Mouse (Mus musculus) midbrain, postnatal 0 days (tissue): ENCODE results near the gene Scarb2. TPM values are rescaled to one million over a fixed set of nuclear protein-coding genes. Genes with fewer than 3 reads are reported as not detected.

ENCODE experiments used
- ATAC-seq: fragments of 200-750 bp; cut with Nextera tagmentation; 2 replicates; pipeline ENCODE4 v1.8.0; 2017; ENCODE audit warnings: moderate number of reproducible peaks, mild to moderate bottlenecking, moderate TSS enrichment, moderate library complexity; ENCODE audit not compliant: low FRiP score
- DNase-seq: peaks from one replicate; pipeline ENCODE4 v3.0.0-alpha.2; 2015; ENCODE audit warnings: low spot score
- H3K27ac ChIP-seq: fragments of 300-500 bp; sonication (generic); 2 replicates; pipeline ENCODE4 v1.5.1; 2014; ENCODE audit warnings: low read depth, mild to moderate bottlenecking, low read length, mixed read lengths
- H3K27me3 ChIP-seq: fragments of 300-500 bp; sonication (generic); 2 replicates; pipeline ENCODE4 v1.6.1; 2014; ENCODE audit warnings: low read length, control low read depth, mixed read lengths; ENCODE audit not compliant: insufficient read depth
- H3K36me3 ChIP-seq: fragments of 300-500 bp; sonication (generic); 2 replicates; pipeline ENCODE4 v1.6.1; 2014; ENCODE audit warnings: low read length, control low read depth, mixed read lengths; ENCODE audit not compliant: insufficient read depth
- H3K4me1 ChIP-seq: fragments of 300-500 bp; sonication (generic); 2 replicates; pipeline ENCODE4 v1.6.1; 2014; ENCODE audit warnings: mild to moderate bottlenecking, control low read depth, antibody characterized with exemption, low read length, mixed read lengths; ENCODE audit not compliant: insufficient read depth
- H3K4me2 ChIP-seq: fragments of 300-500 bp; sonication (generic); 2 replicates; pipeline ENCODE4 v1.6.1; 2014; ENCODE audit warnings: low read depth, mild to moderate bottlenecking, low read length, mixed read lengths; ENCODE audit not compliant: poor library complexity, severe bottlenecking
- H3K4me3 ChIP-seq: fragments of 300-500 bp; sonication (generic); 2 replicates; pipeline ENCODE4 v1.5.1; 2014; ENCODE audit warnings: low read depth, mild to moderate bottlenecking, low read length, moderate library complexity
- H3K9ac ChIP-seq: fragments of 300-500 bp; sonication (generic); replicated peaks from 2 replicates; pipeline ENCODE4 v1.6.1; 2014; ENCODE audit warnings: mild to moderate bottlenecking, low read length, moderate library complexity, mixed read lengths; ENCODE audit not compliant: poor library complexity, severe bottlenecking
- H3K9me3 ChIP-seq: fragments of 300-500 bp; sonication (generic); 2 replicates; pipeline ENCODE4 v1.6.1; 2016; ENCODE audit warnings: low read length, control low read depth
- CTCF ChIP-seq: IDR thresholded peaks from 2 replicates; pipeline ENCODE4 v1.5.1; 2016; ENCODE audit warnings: antibody characterized with exemption, mild to moderate bottlenecking
- WGBS: fragments of 180-500 bp; shearing (Covaris S2); extraction: QIAGEN DNeasy Blood & Tissue Kit; methylation state at CpG from one replicate; pipeline ENCODE4 v1.1.7; 2014; 5-methylcytosine and 5-hydroxymethylcytosine counted together
- polyA plus RNA-seq: library from polyadenylated mRNA; unstranded; fragments of >200 nt; fragmentation: Nextera tagmentation; extraction: Ambion mirVana; gene quantifications from 2 replicates; pipeline ENCODE4 v1.2.1, GENCODE M21; 2015
- total RNA-seq: library from RNA; depleted of rRNA; stranded (reverse); fragments of >200 nt; gene quantifications from 2 replicates; pipeline ENCODE4 v1.2.3, GENCODE M21; 2014

Gene Scarb2
- total and polyA plus RNA-seq, 2 experiments from 2014 or later: 25.3 to 139 TPM

DNA sequence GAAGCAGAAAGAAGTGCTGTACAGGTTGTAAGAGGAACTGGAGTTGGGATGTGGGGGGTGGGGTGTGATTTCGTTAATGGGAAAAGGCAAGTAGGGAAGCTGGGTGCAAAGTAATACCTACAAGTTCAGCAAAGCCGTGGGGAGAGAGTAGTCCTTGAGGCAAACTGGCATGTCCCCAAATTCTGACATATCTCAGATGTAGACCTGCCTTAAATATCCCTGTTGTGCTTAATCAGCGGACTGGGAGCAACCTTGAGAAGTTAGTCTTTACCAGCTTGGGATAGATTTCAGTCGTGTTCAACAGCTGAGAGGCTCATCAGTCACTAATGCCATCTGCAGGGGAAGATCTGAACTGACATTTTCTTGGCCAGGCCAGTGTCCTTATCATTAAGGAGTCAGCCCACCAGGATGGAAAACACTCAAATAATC, 318 bp downstream of the Scarb2 start:
- Histone ChIP-seq H3K4me3 (peak overlapping the region; percentile 93; the same call in 1 of the 2 replicates), H3K4me2 (peak overlapping the region; percentile 76), H3K36me3 (no peaks in the 10 kb centered on the region), H3K27ac (peak overlapping the region; percentile 97), H3K4me1 (peaks cover 13% of the 10 kb centered on the region), H3K9me3 (no peaks in the 10 kb centered on the region), H3K9ac (peak overlapping the region; percentile 97; the same call in 1 of the 2 replicates), H3K27me3 (no peaks in the 10 kb centered on the region)
- 27% methylated on average over 4 of the region's 4 CpGs for WGBS
- TF ChIP-seq CTCF: peak; percentile 70
- ATAC-seq: 0 out of 2 replicates have a peak, but pooled peaks have one; percentile 2
- DNase-seq: peak; percentile 72

DNA sequence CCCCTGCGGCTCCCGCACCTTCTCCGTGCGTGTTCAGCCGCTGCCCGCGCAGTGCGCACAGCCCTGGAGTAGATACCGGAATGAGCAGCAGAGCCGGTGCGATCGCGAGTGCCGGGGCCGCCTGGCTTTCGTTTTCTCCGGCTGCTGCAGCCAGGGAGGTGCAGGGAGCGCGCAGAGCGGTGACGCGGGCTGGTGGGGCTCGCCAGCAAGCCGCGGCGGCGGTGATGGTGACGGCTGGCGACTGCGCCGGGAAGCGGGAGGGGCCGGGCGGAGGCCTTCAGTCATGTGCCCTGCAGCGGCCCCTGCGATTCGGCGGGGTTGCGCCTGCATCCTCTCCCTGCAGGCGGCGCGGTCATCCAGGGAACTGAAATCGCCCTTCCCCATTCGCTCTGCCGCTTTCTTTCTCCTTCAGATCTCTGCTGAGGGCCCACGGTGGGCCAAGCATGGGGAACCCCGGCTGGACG, 1.2 kb downstream of the Scarb2 start:
- Histone ChIP-seq H3K9ac (peak overlapping the region; percentile 97), H3K9me3 (no peaks in the 10 kb centered on the region), H3K4me2 (peak overlapping the region; percentile 76), H3K27ac (peak overlapping the region; percentile 97), H3K27me3 (no peaks in the 10 kb centered on the region), H3K4me3 (peak overlapping the region; percentile 93), H3K36me3 (no peaks in the 10 kb centered on the region), H3K4me1 (peaks cover 13% of the 10 kb centered on the region)
- ATAC-seq: peak; percentile 96
- WGBS: under 1% methylated on average over 48 of the region's 48 CpGs
- DNase-seq: peak; percentile 96
- peak; percentile 79 for TF ChIP-seq CTCF

DNA sequence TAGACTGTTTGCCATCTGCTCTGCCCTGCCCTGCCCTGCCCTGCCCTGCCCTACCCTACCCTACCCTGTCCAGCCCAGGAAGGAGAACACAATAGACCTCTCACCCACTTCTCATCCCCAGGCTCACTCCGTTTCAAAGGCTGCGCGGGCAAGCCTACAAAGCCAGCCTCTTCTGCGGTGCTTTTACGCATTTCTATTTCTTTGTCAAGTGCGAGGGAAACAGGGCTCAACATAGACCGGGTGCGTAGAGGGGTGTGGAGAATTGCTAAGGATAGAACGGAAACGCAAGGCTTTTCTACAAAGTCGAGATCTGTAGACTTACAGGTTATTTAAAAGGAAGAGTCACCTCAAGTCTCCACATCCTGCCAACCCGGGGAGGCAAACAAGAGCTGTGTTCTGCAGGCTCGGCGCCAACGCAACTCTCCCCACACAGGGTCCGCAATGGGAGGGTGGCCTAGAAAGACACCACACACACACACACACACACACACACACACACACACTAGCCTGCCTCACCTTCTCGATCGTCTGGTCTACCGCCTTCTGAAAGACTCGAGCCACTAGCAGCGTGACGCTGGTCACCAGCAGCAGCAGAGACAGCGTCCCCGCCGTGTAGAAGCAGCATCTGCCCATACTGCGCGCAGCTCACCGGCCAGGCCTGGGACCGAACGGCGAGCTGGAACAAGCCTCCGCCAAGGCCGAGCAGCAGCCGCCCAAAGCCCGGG, 1.8 kb downstream of the Scarb2 start:
- ATAC-seq: peak; percentile 81
- Histone ChIP-seq H3K4me3 (peak overlapping the region; percentile 93), H3K36me3 (no peaks in the 10 kb centered on the region), H3K27me3 (no peaks in the 10 kb centered on the region), H3K9me3 (no peaks in the 10 kb centered on the region), H3K4me2 (peak overlapping the region; percentile 76), H3K9ac (peak overlapping the region; percentile 97), H3K4me1 (peaks cover 13% of the 10 kb centered on the region), H3K27ac (peak overlapping the region; percentile 97)
- TF ChIP-seq CTCF: no peak
- WGBS: under 1% methylated on average over 33 of the region's 35 CpGs
- peak; percentile 63 for DNase-seq

DNA sequence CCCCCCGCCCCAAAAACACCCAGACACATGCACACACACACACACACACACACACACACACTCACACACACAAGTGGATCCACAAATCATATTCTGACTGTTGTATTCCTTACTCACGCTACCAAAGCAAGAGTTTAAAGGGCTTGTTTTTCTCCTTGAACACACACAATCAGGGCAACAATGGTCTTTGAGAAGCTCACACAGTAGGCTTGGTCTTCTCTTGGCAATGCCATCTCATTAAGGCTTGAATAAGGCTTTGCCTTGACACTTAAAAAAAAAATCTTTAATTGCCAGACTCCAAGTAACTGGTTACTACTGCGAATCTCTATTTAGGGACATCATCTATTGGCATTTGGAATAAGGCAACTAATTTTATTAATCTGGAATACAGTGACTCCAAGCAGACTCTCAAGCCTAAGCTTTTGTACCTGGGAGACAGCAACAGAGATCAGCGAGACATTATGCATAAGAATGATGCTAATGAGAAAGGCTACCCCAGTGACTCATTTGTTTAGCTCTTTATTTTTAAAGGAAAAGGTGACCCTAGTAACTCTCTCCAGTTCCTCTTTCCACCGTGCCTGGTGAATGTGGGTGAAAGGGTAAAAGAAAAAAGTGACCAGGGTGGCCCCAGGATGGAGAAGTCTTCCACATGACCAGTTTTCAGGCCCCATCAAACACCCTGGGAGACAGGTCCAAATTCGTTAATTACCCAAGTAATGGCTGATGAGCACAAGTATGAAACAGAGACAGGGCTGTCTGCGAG, 2.6 kb downstream of the Scarb2 start:
- TF ChIP-seq CTCF: no peak
- Histone ChIP-seq H3K9ac (peak overlapping the region; percentile 97), H3K27ac (peak overlapping the region; percentile 97), H3K4me2 (peak overlapping the region; percentile 76), H3K4me1 (peaks cover 15% of the 10 kb centered on the region), H3K9me3 (no peaks in the 10 kb centered on the region), H3K27me3 (no peaks in the 10 kb centered on the region), H3K36me3 (no peaks in the 10 kb centered on the region), H3K4me3 (peak overlapping the region; percentile 93)
- 23% methylated on average over 7 of the region's 7 CpGs for WGBS
- no peak for DNase-seq
- no peak for ATAC-seq

DNA sequence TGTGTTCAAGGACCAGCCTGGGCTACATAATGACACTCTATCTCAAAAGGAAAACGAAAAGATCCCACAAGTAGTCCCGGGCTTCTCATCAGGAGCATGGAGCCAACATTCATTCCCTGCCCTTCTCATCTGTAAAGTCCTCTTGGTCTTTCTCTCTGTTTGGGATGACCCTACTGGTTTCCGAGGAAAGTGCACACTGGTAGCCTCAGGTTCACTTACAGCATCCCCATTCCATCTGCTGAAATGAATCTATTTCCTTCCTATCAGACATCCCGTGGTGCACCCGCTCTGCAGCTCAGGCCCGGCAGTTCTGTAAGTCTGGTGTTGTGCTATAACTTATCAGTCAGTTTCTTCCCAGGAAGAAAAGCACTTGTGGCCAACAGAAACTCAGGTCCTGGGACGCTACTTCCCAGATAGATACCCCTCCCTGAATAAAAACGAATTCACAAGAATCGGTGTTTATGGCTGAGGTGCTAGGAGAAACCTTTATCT, 3.2 kb downstream of the Scarb2 start:
- WGBS: 77% methylated on average over 9 of the region's 9 CpGs
- DNase-seq (no peak), ATAC-seq (no peak)
- no peak overlapping the region for H3K9ac ChIP-seq
- H3K4me2 ChIP-seq: peak overlapping the region; percentile 76
- peaks cover 15% of the 10 kb centered on the region for H3K4me1 ChIP-seq
- H3K27me3 ChIP-seq: no peaks in the 10 kb centered on the region
- no peak overlapping the region for H3K27ac ChIP-seq
- peak overlapping the region; percentile 93; the same call in 1 of the 2 replicates for H3K4me3 ChIP-seq
- 0 out of 2 replicates have a peak, but pooled peaks have one; percentile 22 for TF ChIP-seq CTCF
- H3K36me3 ChIP-seq: no peaks in the 10 kb centered on the region
- no peaks in the 10 kb centered on the region for H3K9me3 ChIP-seq
